Mouse (Mus musculus) liver (tissue): ENCODE data around the gene Jaml.

Experiments
- DNase-seq: peaks from one replicate; pipeline ENCODE4 v3.0.0-alpha.2; 2020; ENCODE audit warnings: mixed read lengths

Jaml gene

DNA sequence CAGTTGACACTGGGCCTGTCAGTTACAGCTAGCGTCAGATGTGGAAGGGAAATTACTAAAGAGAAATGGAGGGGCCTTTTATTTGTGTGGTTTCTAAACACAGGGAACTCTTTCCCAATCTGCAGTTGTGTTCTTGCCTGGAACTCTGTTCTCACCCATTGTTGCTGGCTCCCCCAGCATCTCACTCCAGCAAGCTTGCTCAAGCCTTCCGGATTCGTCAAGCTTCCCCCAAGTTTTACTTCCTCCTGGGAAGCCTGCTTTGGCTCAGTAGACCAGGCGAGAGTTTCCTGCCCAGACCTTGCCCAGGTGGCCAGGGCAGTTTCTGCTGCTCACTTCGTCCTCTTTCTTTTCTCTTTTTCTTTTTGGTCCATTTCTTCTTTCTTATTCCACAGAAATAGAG is 5.6 kb downstream of the Jaml start:
- DNase-seq: no peak

GRCm38 (mm10) chr9:45085741-45086690 is 7.0 kb downstream of the Jaml start:
- no peak for DNase-seq

DNA sequence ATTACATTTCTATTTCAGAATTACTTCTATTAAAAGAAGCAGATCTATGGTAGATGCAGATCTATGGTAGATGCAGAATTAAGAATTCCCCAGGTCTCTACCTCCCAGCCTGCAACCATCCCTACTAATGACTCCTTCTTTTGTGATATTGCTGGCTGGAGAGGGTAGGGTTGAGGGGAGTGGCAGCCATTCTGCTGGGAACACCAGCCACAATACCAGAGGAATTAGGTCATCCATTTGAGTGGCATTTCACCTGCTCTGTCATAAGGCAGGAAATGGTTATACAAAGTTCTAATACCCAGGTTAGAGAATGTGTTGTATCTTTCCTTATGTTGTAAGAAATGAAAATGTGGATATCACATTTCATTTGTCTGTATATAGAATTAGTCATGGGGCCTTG is 9.1 kb downstream of the Jaml start:
- no peak for DNase-seq

DNA sequence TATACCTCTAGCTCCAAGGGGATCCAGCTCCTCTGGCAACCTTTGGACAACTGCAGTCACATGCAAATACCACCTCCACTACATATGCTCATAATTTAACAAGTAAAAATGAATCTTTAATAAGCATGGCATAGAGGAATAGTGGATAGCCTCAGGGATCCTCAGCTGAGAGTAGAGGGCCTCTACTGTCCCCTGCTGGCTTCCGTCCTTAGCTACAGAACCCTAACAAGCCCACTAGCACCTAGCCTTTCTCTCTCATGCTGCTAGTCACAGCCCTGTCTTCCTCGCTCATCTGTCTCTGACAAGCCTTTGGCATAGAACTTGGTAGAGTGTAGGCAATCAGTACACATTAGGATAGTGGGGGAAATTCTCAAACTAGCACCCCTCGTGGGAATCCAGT is 11.8 kb downstream of the Jaml start:
- no peak for DNase-seq

DNA sequence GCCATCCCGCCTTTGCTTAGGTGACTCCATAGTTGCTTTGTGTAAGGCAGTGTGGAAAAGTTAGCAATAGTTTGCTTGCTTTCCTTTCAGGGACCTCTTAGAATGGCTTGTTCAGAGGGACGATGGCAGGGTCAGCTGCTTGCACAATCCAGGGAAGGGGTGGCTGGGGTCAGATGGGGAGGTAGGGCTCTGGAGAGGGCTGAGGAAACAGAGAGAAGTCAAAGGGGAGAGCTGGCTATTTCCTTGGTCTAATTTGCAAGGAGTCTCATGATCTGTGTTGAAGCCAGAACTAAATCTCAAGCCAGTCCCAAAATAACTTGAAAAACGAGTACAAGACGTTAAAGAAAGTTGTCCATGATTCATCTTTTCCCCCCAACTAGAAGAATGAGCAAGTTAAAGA is 13.7 kb downstream of the Jaml start:
- no peak for DNase-seq

- no peak for DNase-seq
These were observed 16.4 kb downstream of the Jaml start for GRCm38 (mm10) chr9:45095149-45095937.

- DNase-seq: no peak
These were observed 18.9 kb downstream of the Jaml start for GRCm38 (mm10) chr9:45097877-45098276.

DNA sequence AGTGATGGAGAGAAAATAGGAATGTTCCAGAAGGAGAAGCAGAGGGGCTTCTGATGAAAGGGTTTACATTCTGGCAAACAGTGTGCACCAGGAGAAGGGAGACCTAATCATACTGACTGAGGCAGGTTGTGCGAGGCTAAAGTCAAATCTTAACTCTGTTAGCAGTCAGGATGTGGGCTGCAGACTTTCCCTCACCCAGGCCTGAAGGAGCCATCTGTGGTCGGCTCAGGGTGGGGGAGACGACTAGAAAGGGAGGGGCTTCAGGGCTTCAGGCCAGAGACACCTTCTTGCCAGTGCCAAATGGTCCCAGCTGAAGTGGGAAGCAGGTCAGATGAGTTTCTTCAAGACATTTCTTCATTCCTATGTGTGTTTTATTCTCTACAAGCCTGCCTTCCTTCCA is 19.4 kb downstream of the Jaml start:
- no peak for DNase-seq

GRCm38 (mm10) chr9:45102528-45102927 is 23.5 kb downstream of the Jaml start:
- no peak for DNase-seq

DNA sequence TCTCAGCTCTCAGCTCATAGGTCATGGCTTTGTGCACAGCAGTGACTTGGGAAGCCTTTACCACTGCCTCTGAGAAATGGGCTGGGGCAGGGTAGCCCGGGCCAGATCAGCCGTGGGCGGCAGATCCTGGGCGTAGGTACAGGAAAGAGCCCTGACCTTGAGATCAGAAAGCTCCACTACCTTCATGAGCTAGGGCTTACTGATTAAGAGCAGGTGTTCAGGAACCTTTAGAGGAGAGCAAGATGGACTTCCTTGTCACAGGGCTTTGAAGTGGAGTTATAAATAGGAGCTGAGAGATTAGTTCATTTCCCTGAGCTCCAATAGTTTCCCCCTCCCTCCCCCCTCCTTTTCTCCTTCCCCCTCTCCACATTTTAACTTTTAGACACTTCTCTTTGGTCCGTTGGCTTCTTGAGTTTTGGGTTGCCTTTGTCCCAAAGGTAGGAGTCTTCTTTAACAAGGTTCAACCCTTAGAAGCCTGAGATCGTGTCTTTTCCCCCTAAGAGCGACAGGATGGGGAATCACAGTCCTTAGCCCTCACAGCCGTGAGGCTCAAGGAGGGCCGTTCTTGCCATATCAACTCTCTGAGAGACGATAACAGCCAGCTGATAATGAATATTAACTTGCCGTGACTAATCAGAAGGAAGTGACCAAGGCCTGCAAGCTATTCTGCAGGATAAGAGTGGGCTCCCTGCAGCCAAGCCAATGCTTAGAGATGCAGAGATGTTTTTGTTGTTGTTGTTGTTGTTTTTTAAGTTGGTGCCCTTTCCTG is 24.4 kb downstream of the Jaml start:
- no peak for DNase-seq

GRCm38 (mm10) chr9:45105596-45106374 is 26.8 kb downstream of the Jaml start:
- no peak for DNase-seq

GRCm38 (mm10) chr9:45115706-45116105 is 36.7 kb downstream of the Jaml start:
- DNase-seq: peak; percentile 34

GRCm38 (mm10) chr9:45116819-45117218 is 37.8 kb downstream of the Jaml start:
- no peak for DNase-seq

GRCm38 (mm10) chr9:45117741-45118431 is 38.9 kb downstream of the Jaml start, which contains the start of gene Scn2b:
Scn2b (plus strand) TSS chr9:45117782.
- no peak for DNase-seq

- no peak for DNase-seq
These were observed 39.6 kb downstream of the Jaml start for GRCm38 (mm10) chr9:45118552-45118951.

- no peak for DNase-seq
These were observed 40.5 kb downstream of the Jaml start for GRCm38 (mm10) chr9:45119316-45119953.

DNA sequence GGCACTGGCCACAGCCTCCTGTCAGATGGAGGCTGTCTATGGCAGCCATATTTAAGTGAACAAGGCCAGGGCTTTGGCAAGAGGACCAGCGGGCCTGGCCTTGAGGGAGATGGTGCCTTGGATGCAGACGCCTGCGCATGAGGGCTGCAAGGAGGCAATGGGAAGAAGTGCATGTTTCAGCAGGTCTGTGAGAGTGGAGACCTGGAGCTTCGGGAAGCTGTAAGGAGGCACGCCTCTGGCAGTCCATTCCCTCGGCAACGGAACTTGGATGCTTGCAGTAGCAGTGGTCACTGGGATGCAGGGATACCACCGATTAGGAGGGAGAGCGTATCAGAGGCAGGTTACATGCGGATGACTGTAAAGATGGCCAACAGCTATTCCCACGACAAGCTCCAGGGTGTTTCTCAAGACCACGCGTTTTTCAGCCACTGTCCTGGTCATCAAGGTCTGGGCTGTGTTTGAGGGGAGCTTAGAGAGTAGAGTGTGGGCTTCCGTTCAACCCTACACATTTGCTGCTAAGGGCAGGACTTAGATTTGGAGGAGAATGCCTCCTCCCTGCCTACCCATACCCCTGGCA is 41.1 kb downstream of the Jaml start:
- no peak for DNase-seq

GRCm38 (mm10) chr9:45120567-45120966 is 41.6 kb downstream of the Jaml start:
- no peak for DNase-seq

DNA sequence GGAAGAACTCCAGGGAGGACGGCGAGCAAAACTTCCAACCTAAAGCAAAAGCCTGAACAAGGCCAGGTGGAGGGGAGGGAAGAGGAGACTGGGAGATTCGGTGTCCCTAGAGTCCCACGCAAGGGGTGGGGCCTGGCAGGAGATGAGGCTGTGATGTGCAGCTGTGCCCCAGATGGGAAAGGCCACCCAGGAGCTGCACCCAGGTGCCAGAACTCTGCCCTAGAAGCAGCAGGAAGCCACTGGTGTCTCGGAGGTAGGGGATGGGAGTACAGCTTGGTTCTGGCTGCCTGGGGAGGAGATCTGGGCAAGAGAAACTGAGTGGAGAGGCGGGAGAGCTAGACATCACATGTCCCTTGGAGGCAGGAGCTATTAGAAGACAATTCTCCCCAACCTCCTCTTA is 42.0 kb downstream of the Jaml start:
- no peak for DNase-seq

DNA sequence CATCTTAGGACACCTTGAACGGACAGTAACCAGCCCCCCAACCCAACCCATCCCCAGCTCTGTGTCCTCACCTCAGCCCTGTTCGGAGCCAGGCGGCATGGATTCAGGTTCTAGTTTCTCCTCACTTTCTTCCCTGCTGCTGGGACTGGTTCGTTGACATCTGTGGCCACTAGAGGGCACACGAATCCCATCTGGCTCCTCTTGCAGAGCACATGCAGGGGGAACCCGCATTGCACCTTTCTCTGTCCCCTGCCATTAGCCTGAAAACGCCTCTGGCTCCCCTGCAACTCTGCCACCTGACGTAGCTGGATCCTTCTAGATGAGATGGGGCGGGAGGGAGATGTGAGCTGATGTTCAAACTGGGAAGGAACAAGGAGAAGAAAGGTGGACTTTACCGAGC is 42.8 kb downstream of the Jaml start:
- DNase-seq: peak; percentile 67
